Mouse (Mus musculus): ENCODE results near the gene Rgl1. TPM values are rescaled to one million over a fixed set of nuclear protein-coding genes. Genes with fewer than 3 reads are reported as not detected.

Rgl1 gene
- polyA plus RNA-seq, 1 experiment from 2014 or later, result 63.8 TPM

DNA sequence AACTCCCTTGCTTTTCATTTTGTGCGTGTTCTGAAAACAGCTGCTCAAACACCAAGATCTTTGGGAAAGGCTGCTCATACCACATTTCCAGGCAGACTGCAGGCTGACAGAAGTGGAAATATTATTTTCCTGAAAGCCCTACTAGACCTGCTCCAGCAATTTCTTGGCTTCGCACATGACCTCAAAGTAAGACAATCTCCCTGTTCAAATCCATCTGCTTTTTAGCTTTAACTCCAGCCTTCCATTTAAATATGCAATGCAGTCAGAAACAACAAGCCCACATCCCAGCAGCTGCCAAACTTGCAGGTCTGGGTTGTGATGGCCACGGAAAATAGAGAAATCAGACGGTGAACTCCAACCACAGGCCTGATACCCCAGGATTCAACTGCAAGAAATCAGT, 55.1 kb downstream of the Rgl1 start:
- Histone ChIP-seq H3K27me3 (ENCODE audit: control insufficient read depth, insufficient read depth, low read length) (no peaks in the 10 kb centered on the region), H3K36me3 (ENCODE audit: control insufficient read depth, insufficient read depth, low read length) (no peaks in the 10 kb centered on the region), H3K4me1 (ENCODE audit: control insufficient read depth, insufficient read depth, low read length) (no peaks in the 10 kb centered on the region), H3K4me2 (replicated peaks; ENCODE audit: low read depth, low read length) (no peak overlapping the region), H3K9me3 (ENCODE audit: control insufficient read depth, low read length) (no peaks in the 10 kb centered on the region), H3K4me3 (ENCODE audit: low read length) (no peak overlapping the region), H3K9ac (ENCODE audit: low read depth, low read length) (no peak overlapping the region), H3K27ac (ENCODE audit: low read depth, low read length) (no peak overlapping the region)
- ATAC-seq (ENCODE audit: low FRiP score, low TSS enrichment), result no peak
- 90% methylated on average over 4 of the region's 4 CpGs for WGBS

DNA sequence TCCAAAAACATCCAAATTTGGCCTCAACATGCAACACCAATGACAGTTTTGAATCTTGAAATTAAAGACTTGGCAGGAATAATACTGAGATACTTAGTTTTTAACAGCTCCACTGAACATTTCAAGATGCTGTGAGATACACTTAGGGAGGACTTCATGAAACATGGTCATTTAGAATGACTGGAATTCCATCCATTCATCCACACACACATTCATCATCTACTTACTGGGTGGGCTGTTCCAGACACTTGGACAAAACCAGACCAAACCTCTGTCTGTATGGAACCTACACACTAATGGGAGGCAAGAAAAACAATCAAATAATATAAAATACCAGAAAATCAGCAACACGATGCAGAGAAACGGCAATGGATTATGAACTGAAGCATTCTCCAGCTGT, 58.6 kb downstream of the Rgl1 start:
- no peak overlapping the region for H3K4me3 ChIP-seq (ENCODE audit: low read length)
- H3K9me3 ChIP-seq (ENCODE audit: control insufficient read depth, low read length), result no peaks in the 10 kb centered on the region
- H3K4me2 ChIP-seq (replicated peaks; ENCODE audit: low read depth, low read length), result no peak overlapping the region
- 79% methylated on average over 2 of the region's 2 CpGs for WGBS
- no peaks in the 10 kb centered on the region for H3K27me3 ChIP-seq (ENCODE audit: control insufficient read depth, insufficient read depth, low read length)
- H3K27ac ChIP-seq (ENCODE audit: low read depth, low read length), result no peak overlapping the region
- no peak for ATAC-seq (ENCODE audit: low FRiP score, low TSS enrichment)
- 0 out of 2 replicates have a peak, but pooled peaks cover 4% of the 10 kb centered on the region for H3K4me1 ChIP-seq (ENCODE audit: control insufficient read depth, insufficient read depth, low read length)
- H3K36me3 ChIP-seq (ENCODE audit: control insufficient read depth, insufficient read depth, low read length), result no peaks in the 10 kb centered on the region
- no peak overlapping the region for H3K9ac ChIP-seq (ENCODE audit: low read depth, low read length)

DNA sequence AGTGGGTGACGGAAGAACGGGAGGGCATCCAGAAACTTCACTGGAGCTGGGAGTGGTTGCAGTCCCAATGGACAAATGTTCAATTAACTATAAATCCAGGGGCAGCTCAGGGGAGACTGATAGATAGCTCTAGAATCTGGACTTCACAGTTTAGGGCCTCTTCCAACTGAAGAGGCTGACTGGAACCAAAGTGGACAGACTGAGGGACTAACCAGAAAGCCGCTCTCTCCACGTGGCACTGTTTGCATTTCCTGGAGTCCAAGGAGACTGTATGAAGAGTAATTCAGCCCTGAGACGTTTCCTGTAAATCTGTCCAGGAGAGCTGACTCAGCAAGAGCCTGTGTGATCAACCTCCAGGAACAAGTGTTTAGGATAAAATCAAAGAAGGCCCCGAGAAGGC, 62.2 kb downstream of the Rgl1 start:
- H3K36me3 ChIP-seq (ENCODE audit: control insufficient read depth, insufficient read depth, low read length), result no peaks in the 10 kb centered on the region
- WGBS, result 39% methylated on average over 6 of the region's 6 CpGs
- ATAC-seq (ENCODE audit: low FRiP score, low TSS enrichment), result no peak
- no peak overlapping the region for H3K27ac ChIP-seq (ENCODE audit: low read depth, low read length)
- H3K4me1 ChIP-seq (ENCODE audit: control insufficient read depth, insufficient read depth, low read length), result 0 out of 2 replicates have a peak, but pooled peaks cover 4% of the 10 kb centered on the region
- no peaks in the 10 kb centered on the region for H3K27me3 ChIP-seq (ENCODE audit: control insufficient read depth, insufficient read depth, low read length)
- H3K9me3 ChIP-seq (ENCODE audit: control insufficient read depth, low read length), result no peaks in the 10 kb centered on the region
- H3K9ac ChIP-seq (ENCODE audit: low read depth, low read length), result no peak overlapping the region; the same call in 1 of the 2 replicates
- H3K4me3 ChIP-seq (ENCODE audit: low read length), result no peak overlapping the region
- no peak overlapping the region for H3K4me2 ChIP-seq (replicated peaks; ENCODE audit: low read depth, low read length)

DNA sequence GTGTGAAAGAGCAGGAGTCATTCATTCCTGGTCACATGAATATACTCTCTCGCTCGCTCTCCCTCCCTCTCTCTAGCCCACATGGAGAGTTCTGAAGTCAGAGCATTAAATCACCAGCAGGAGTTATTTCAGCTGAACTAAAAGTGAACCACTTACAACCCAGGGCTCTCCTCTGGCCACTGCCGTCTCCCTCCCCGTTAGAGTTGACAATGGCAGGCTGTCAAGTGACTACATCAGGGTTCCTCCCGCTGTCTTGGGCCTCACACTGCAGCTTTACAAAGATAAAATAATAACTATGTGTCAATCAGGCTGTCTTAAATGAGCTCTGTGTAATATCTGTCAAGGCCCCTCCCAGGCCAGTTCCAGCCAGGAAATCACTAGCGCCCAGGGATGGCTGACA, 63.2 kb downstream of the Rgl1 start:
- no peak overlapping the region for H3K4me3 ChIP-seq (ENCODE audit: low read length)
- ATAC-seq (ENCODE audit: low FRiP score, low TSS enrichment), result peak; percentile 73
- H3K9me3 ChIP-seq (ENCODE audit: control insufficient read depth, low read length), result no peaks in the 10 kb centered on the region
- no peak overlapping the region for H3K9ac ChIP-seq (ENCODE audit: low read depth, low read length)
- H3K36me3 ChIP-seq (ENCODE audit: control insufficient read depth, insufficient read depth, low read length), result no peaks in the 10 kb centered on the region
- H3K27ac ChIP-seq (ENCODE audit: low read depth, low read length), result no peak overlapping the region
- 36% methylated on average over 6 of the region's 6 CpGs for WGBS
- 0 out of 2 replicates have a peak, but pooled peaks cover 4% of the 10 kb centered on the region for H3K4me1 ChIP-seq (ENCODE audit: control insufficient read depth, insufficient read depth, low read length)
- H3K27me3 ChIP-seq (ENCODE audit: control insufficient read depth, insufficient read depth, low read length), result no peaks in the 10 kb centered on the region
- H3K4me2 ChIP-seq (replicated peaks; ENCODE audit: low read depth, low read length), result no peak overlapping the region

DNA sequence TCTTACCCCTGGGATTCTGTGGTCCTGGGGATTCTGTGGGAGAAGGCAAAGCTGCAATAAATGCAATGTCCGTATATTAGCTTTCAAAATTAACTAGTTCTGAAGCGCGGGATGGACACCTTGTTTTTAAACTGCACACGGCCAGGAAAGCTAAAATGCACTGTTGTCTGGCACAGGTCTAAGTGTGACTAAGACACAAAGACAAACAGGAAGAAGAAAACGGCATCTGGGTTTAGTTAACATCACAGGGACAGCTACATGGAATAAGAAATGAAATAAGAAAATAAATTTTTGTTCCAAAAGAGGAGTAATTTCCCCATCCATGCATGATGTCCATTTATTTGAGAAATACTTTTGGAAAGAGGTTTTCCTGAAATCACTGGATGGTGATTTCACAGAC, 65.1 kb downstream of the Rgl1 start:
- Histone ChIP-seq H3K4me3 (ENCODE audit: low read length) (no peak overlapping the region), H3K9me3 (ENCODE audit: control insufficient read depth, low read length) (no peaks in the 10 kb centered on the region), H3K27ac (ENCODE audit: low read depth, low read length) (no peak overlapping the region), H3K4me1 (ENCODE audit: control insufficient read depth, insufficient read depth, low read length) (0 out of 2 replicates have a peak, but pooled peaks cover 4% of the 10 kb centered on the region), H3K9ac (ENCODE audit: low read depth, low read length) (no peak overlapping the region), H3K4me2 (replicated peaks; ENCODE audit: low read depth, low read length) (no peak overlapping the region), H3K36me3 (ENCODE audit: control insufficient read depth, insufficient read depth, low read length) (no peaks in the 10 kb centered on the region), H3K27me3 (ENCODE audit: control insufficient read depth, insufficient read depth, low read length) (no peaks in the 10 kb centered on the region)
- 78% methylated on average over 5 of the region's 5 CpGs for WGBS
- ATAC-seq (ENCODE audit: low FRiP score, low TSS enrichment), result no peak

DNA sequence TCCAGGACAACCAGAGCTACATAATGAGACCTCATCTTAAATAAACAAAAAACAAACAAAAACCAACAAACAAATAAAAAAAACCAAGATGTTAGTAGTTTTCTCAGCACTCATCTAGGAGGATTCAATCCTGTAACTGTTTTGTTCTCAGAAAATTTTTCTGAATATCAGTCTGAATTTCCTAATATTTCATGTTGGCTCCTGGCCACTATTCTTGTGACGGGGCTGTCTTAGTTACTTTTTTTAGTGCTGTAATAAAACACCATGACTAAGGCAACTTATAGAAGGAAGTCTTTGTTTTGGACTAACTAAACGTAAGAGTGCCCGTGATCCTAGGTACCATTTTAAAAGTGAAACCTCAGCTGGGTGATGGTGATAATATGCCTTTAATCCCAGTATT, 68.8 kb downstream of the Rgl1 start:
- WGBS, result 48% methylated on average over 3 of the region's 3 CpGs
- Histone ChIP-seq H3K4me1 (ENCODE audit: control insufficient read depth, insufficient read depth, low read length) (no peaks in the 10 kb centered on the region), H3K27me3 (ENCODE audit: control insufficient read depth, insufficient read depth, low read length) (no peaks in the 10 kb centered on the region), H3K4me2 (replicated peaks; ENCODE audit: low read depth, low read length) (no peak overlapping the region), H3K36me3 (ENCODE audit: control insufficient read depth, insufficient read depth, low read length) (no peaks in the 10 kb centered on the region), H3K9me3 (ENCODE audit: control insufficient read depth, low read length) (no peaks in the 10 kb centered on the region), H3K27ac (ENCODE audit: low read depth, low read length) (no peak overlapping the region), H3K4me3 (ENCODE audit: low read length) (no peak overlapping the region), H3K9ac (ENCODE audit: low read depth, low read length) (no peak overlapping the region)
- ATAC-seq (ENCODE audit: low FRiP score, low TSS enrichment), result no peak

DNA sequence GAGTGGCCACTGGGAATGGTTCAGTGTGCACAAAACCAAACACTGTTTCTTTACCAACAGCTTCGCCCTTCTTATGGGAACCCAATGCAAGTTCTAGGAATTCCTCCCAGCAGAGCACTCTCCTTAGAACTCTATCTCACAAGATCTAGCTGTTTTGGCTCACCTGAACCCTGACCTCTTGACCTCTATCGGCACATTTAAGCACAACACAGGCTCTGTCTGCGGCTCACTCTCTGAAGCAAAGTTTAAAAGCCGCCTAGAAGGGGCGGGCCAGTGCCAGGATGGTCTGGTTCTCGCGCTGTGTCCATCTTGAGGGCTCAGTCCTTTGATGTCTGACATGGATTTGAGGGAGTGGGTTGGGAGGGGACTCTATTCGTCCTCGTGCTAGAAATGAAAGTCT, 70.7 kb downstream of the Rgl1 start:
- Histone ChIP-seq H3K4me2 (replicated peaks; ENCODE audit: low read depth, low read length) (no peak overlapping the region), H3K27me3 (ENCODE audit: control insufficient read depth, insufficient read depth, low read length) (no peaks in the 10 kb centered on the region), H3K9me3 (ENCODE audit: control insufficient read depth, low read length) (no peaks in the 10 kb centered on the region), H3K36me3 (ENCODE audit: control insufficient read depth, insufficient read depth, low read length) (no peaks in the 10 kb centered on the region), H3K4me1 (ENCODE audit: control insufficient read depth, insufficient read depth, low read length) (no peaks in the 10 kb centered on the region), H3K27ac (ENCODE audit: low read depth, low read length) (no peak overlapping the region), H3K9ac (ENCODE audit: low read depth, low read length) (no peak overlapping the region), H3K4me3 (ENCODE audit: low read length) (no peak overlapping the region)
- 38% methylated on average over 9 of the region's 9 CpGs for WGBS
- no peak for ATAC-seq (ENCODE audit: low FRiP score, low TSS enrichment)

DNA sequence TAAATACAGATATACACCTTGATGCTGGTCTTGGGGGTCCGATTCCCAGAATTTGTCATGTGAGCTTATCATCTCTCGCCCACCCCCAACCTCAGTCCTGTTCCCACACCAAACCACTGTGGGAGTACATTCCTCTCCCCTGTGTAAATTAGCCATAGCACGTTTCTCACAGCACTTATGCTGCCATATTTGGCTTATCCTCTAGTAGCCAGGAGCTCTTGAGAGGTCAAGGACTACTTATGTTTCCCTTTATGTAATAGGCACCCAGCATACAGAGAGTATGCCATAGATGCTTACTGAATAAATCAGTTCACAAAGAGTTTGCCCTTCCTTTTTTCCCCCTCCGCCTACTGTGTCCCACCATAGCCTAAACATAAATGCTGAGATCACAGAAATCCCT, 76.2 kb downstream of the Rgl1 start:
- Histone ChIP-seq H3K27ac (ENCODE audit: low read depth, low read length) (no peak overlapping the region), H3K36me3 (ENCODE audit: control insufficient read depth, insufficient read depth, low read length) (no peaks in the 10 kb centered on the region), H3K27me3 (ENCODE audit: control insufficient read depth, insufficient read depth, low read length) (no peaks in the 10 kb centered on the region), H3K4me1 (ENCODE audit: control insufficient read depth, insufficient read depth, low read length) (peaks cover 16% of the 10 kb centered on the region; the same call in 1 of the 2 replicates), H3K4me2 (replicated peaks; ENCODE audit: low read depth, low read length) (no peak overlapping the region), H3K4me3 (ENCODE audit: low read length) (no peak overlapping the region), H3K9me3 (ENCODE audit: control insufficient read depth, low read length) (no peaks in the 10 kb centered on the region), H3K9ac (ENCODE audit: low read depth, low read length) (no peak overlapping the region)
- 82% methylated on average over 4 of the region's 4 CpGs for whole genome bisulfite sequencing
- ATAC-seq (ENCODE audit: low FRiP score, low TSS enrichment), result no peak

DNA sequence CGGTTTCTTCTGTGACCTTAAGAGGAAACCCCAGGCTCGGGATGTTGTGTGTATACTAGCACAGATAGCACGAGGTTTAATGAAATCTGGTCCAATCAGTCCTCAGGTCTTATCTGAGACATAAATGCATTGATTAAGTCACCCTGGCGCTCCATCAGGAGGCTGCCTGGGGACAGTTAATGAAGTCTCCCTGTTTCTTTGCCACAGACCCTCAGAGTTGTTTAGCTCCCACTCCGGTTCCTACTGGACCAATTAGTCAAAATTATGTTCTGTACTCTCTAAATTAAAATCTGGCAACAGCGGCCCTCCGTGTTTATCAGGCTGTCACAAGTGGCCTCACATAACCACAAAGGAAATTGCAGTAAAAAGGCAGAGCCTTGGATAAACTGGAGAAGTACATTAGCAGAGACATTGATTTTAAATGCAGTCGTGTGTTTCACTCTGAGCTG, 78.4 kb downstream of the Rgl1 start:
- H3K4me2 ChIP-seq (replicated peaks; ENCODE audit: low read depth, low read length), result no peak overlapping the region
- H3K36me3 ChIP-seq (ENCODE audit: control insufficient read depth, insufficient read depth, low read length), result no peaks in the 10 kb centered on the region
- H3K27me3 ChIP-seq (ENCODE audit: control insufficient read depth, insufficient read depth, low read length), result no peaks in the 10 kb centered on the region
- H3K4me1 ChIP-seq (ENCODE audit: control insufficient read depth, insufficient read depth, low read length), result peaks cover 20% of the 10 kb centered on the region
- no peaks in the 10 kb centered on the region for H3K9me3 ChIP-seq (ENCODE audit: control insufficient read depth, low read length)
- no peak overlapping the region for H3K4me3 ChIP-seq (ENCODE audit: low read length)
- peak overlapping the region; percentile 77 for H3K27ac ChIP-seq (ENCODE audit: low read depth, low read length)
- 0 out of 2 replicates have a peak overlapping the region, but pooled peaks have one; percentile 19 for H3K9ac ChIP-seq (ENCODE audit: low read depth, low read length)
- 15% methylated on average over 8 of the region's 8 CpGs for WGBS
- ATAC-seq (ENCODE audit: low FRiP score, low TSS enrichment), result peak; percentile 58
